Mouse (Mus musculus) heart, embryonic 13.5 days (tissue): ENCODE measurements around the gene Fndc3b. TPM values are rescaled to one million over a fixed set of nuclear protein-coding genes. Genes with fewer than 3 reads are reported as not detected.

Experiments
- ATAC-seq: fragments of 200-750 bp; cut with Nextera tagmentation; 2 replicates; pipeline ENCODE4 v1.8.0; 2017; ENCODE audit warnings: moderate TSS enrichment; ENCODE audit not compliant: insufficient number of reproducible peaks, low FRiP score, low TSS enrichment; ENCODE audit errors: extremely low read depth
- H3K27ac ChIP-seq: fragments of 300-500 bp; sonication (generic); replicated peaks from 2 replicates; pipeline ENCODE4 v1.5.1; 2015; ENCODE audit warnings: moderate library complexity, mild to moderate bottlenecking, inconsistent platforms
- H3K27me3 ChIP-seq: fragments of 300-500 bp; sonication (generic); replicated peaks from 2 replicates; pipeline ENCODE4 v1.6.1; 2015; ENCODE audit warnings: mild to moderate bottlenecking, inconsistent platforms
- H3K36me3 ChIP-seq: fragments of 300-500 bp; sonication (generic); 2 replicates; pipeline ENCODE4 v1.6.1; 2015; ENCODE audit warnings: mild to moderate bottlenecking, inconsistent platforms
- H3K4me1 ChIP-seq: fragments of 300-500 bp; sonication (generic); 2 replicates; pipeline ENCODE4 v1.6.1; 2015; ENCODE audit warnings: inconsistent platforms
- H3K4me2 ChIP-seq: fragments of 300-500 bp; sonication (generic); 2 replicates; pipeline ENCODE4 v1.6.1; 2015; ENCODE audit warnings: inconsistent platforms, mild to moderate bottlenecking, moderate library complexity
- H3K4me3 ChIP-seq: fragments of 300-500 bp; sonication (generic); 2 replicates; pipeline ENCODE4 v1.5.1; 2015; ENCODE audit warnings: moderate library complexity, mild to moderate bottlenecking, inconsistent platforms
- H3K9ac ChIP-seq: fragments of 300-500 bp; sonication (generic); 2 replicates; pipeline ENCODE4 v1.6.1; 2015; ENCODE audit warnings: inconsistent platforms, mild to moderate bottlenecking, moderate library complexity
- H3K9me3 ChIP-seq: fragments of 300-500 bp; sonication (generic); 2 replicates; pipeline ENCODE4 v1.6.1; 2016; ENCODE audit warnings: inconsistent platforms
- WGBS: fragments of 180-500 bp; shearing (Covaris S2); methylation state at CpG from one replicate; pipeline ENCODE4 v1.1.7; 2015; ENCODE audit warnings: mixed read lengths; 5-methylcytosine and 5-hydroxymethylcytosine counted together
- polyA plus RNA-seq: library from polyadenylated mRNA; unstranded; fragments of >200 nt; fragmentation: Nextera tagmentation; extraction: Ambion mirVana; gene quantifications from 2 replicates; pipeline ENCODE4 v1.2.1, GENCODE M21; 2015

Gene Fndc3b
- polyA plus RNA-seq, 1 experiment from 2014 or later = 22.3 TPM

GRCm38 (mm10) chr3:27708581-27708980, 2.5 kb downstream of the Fndc3b start:
- H3K4me3 ChIP-seq = peak overlapping the region; percentile 92
- 25% methylated on average over 5 of the region's 5 CpGs for WGBS
- no peak for ATAC-seq

GRCm38 (mm10) chr3:27705761-27706160, 5.3 kb downstream of the Fndc3b start:
- Histone ChIP-seq H3K27me3 (no peaks in the 10 kb centered on the region), H3K4me1 (peaks cover 65% of the 10 kb centered on the region), H3K36me3 (peaks cover 13% of the 10 kb centered on the region), H3K4me3 (no peak overlapping the region), H3K9ac (no peak overlapping the region), H3K4me2 (no peak overlapping the region; the same call in 1 of the 2 replicates), H3K27ac (peak overlapping the region; percentile 43; the same call in 1 of the 2 replicates), H3K9me3 (no peaks in the 10 kb centered on the region)
- 49% methylated on average over 6 of the region's 6 CpGs for WGBS
- ATAC-seq = no peak

More at GRCm38 (mm10) chr3:27708581-27708980, 2.5 kb downstream of the Fndc3b start:
- H3K4me2 ChIP-seq = peak overlapping the region; percentile 87
- H3K36me3 ChIP-seq = peaks cover 4% of the 10 kb centered on the region
- no peaks in the 10 kb centered on the region for H3K9me3 ChIP-seq
- H3K9ac ChIP-seq = peak overlapping the region; percentile 99
- H3K27ac ChIP-seq = peak overlapping the region; percentile 100
- peaks cover 51% of the 10 kb centered on the region for H3K4me1 ChIP-seq
- H3K27me3 ChIP-seq = no peaks in the 10 kb centered on the region

- peak overlapping the region; percentile 43; the same call in 1 of the 2 replicates for H3K27ac ChIP-seq
- H3K9ac ChIP-seq = peak overlapping the region; percentile 44; the same call in 1 of the 2 replicates
- peaks cover 72% of the 10 kb centered on the region for H3K4me1 ChIP-seq
- peak overlapping the region; percentile 14; the same call in 1 of the 2 replicates for H3K4me2 ChIP-seq
- 28% methylated on average over 4 of the region's 4 CpGs for WGBS
- ATAC-seq = no peak
- no peaks in the 10 kb centered on the region for H3K9me3 ChIP-seq
- H3K27me3 ChIP-seq = no peaks in the 10 kb centered on the region
- H3K4me3 ChIP-seq = no peak overlapping the region
- H3K36me3 ChIP-seq = peaks cover 13% of the 10 kb centered on the region
Measured at GRCm38 (mm10) chr3:27705056-27705455, 6.1 kb downstream of the Fndc3b start.

GRCm38 (mm10) chr3:27704641-27705040, 6.5 kb downstream of the Fndc3b start:
- no peak overlapping the region for H3K4me3 ChIP-seq
- H3K9me3 ChIP-seq = no peaks in the 10 kb centered on the region
- 64% methylated on average over 9 of the region's 9 CpGs for WGBS
- H3K36me3 ChIP-seq = peaks cover 13% of the 10 kb centered on the region
- ATAC-seq = no peak
- peak overlapping the region; percentile 44; the same call in 1 of the 2 replicates for H3K9ac ChIP-seq
- H3K27me3 ChIP-seq = no peaks in the 10 kb centered on the region
- H3K27ac ChIP-seq = peak overlapping the region; percentile 43; the same call in 1 of the 2 replicates
- H3K4me1 ChIP-seq = peaks cover 76% of the 10 kb centered on the region
- H3K4me2 ChIP-seq = peak overlapping the region; percentile 14; the same call in 1 of the 2 replicates

- WGBS = 83% methylated on average over 8 of the region's 8 CpGs
- ATAC-seq = no peak
Measured at GRCm38 (mm10) chr3:27703531-27703930, 7.6 kb downstream of the Fndc3b start.

GRCm38 (mm10) chr3:27703081-27703480, 8.0 kb downstream of the Fndc3b start:
- peaks cover 13% of the 10 kb centered on the region for H3K36me3 ChIP-seq
- 84% methylated on average over 2 of the region's 2 CpGs for WGBS
- H3K27me3 ChIP-seq = no peaks in the 10 kb centered on the region
- peaks cover 80% of the 10 kb centered on the region for H3K4me1 ChIP-seq
- H3K9me3 ChIP-seq = no peaks in the 10 kb centered on the region
- no peak overlapping the region for H3K27ac ChIP-seq
- no peak for ATAC-seq
- H3K9ac ChIP-seq = no peak overlapping the region
- no peak overlapping the region for H3K4me2 ChIP-seq
- no peak overlapping the region for H3K4me3 ChIP-seq

More at GRCm38 (mm10) chr3:27703531-27703930, 7.6 kb downstream of the Fndc3b start:
- no peak overlapping the region for H3K4me3 ChIP-seq
- no peaks in the 10 kb centered on the region for H3K27me3 ChIP-seq
- no peak overlapping the region for H3K9ac ChIP-seq
- H3K9me3 ChIP-seq = no peaks in the 10 kb centered on the region
- peaks cover 13% of the 10 kb centered on the region for H3K36me3 ChIP-seq
- peaks cover 80% of the 10 kb centered on the region for H3K4me1 ChIP-seq
- H3K27ac ChIP-seq = no peak overlapping the region
- H3K4me2 ChIP-seq = no peak overlapping the region

GRCm38 (mm10) chr3:27698671-27699070, 12.4 kb downstream of the Fndc3b start:
- H3K27ac ChIP-seq = no peak overlapping the region; the same call in 1 of the 2 replicates
- no peak overlapping the region for H3K9ac ChIP-seq
- no peaks in the 10 kb centered on the region for H3K9me3 ChIP-seq
- peaks cover 72% of the 10 kb centered on the region for H3K4me1 ChIP-seq
- H3K4me2 ChIP-seq = no peak overlapping the region
- no peaks in the 10 kb centered on the region for H3K27me3 ChIP-seq
- H3K4me3 ChIP-seq = no peak overlapping the region
- ATAC-seq = no peak
- 72% methylated on average over 6 of the region's 6 CpGs for WGBS
- peaks cover 11% of the 10 kb centered on the region for H3K36me3 ChIP-seq

- 70% methylated on average over 5 of the region's 5 CpGs for WGBS
- H3K36me3 ChIP-seq = no peaks in the 10 kb centered on the region
- ATAC-seq = no peak
- H3K27ac ChIP-seq = no peak overlapping the region; the same call in 1 of the 2 replicates
- H3K9me3 ChIP-seq = no peaks in the 10 kb centered on the region
- H3K27me3 ChIP-seq = no peaks in the 10 kb centered on the region
- no peak overlapping the region for H3K4me3 ChIP-seq
- H3K4me2 ChIP-seq = no peak overlapping the region
- no peak overlapping the region for H3K9ac ChIP-seq
- H3K4me1 ChIP-seq = peaks cover 84% of the 10 kb centered on the region
Measured at GRCm38 (mm10) chr3:27696449-27696797, 14.7 kb downstream of the Fndc3b start.

- H3K9me3 ChIP-seq = no peaks in the 10 kb centered on the region
- peaks cover 85% of the 10 kb centered on the region for H3K4me1 ChIP-seq
- H3K9ac ChIP-seq = no peak overlapping the region
- no peaks in the 10 kb centered on the region for H3K36me3 ChIP-seq
- no peak overlapping the region for H3K4me2 ChIP-seq
- peak overlapping the region; percentile 53 for H3K27ac ChIP-seq
- WGBS = 60% methylated on average over 16 of the region's 16 CpGs
- no peaks in the 10 kb centered on the region for H3K27me3 ChIP-seq
- H3K4me3 ChIP-seq = no peak overlapping the region
- no peak for ATAC-seq
Measured at GRCm38 (mm10) chr3:27695612-27696448, 15.3 kb downstream of the Fndc3b start.

GRCm38 (mm10) chr3:27694586-27694985, 16.5 kb downstream of the Fndc3b start:
- no peak for ATAC-seq
- Histone ChIP-seq H3K27ac (peak overlapping the region; percentile 53), H3K9ac (no peak overlapping the region), H3K4me2 (no peak overlapping the region), H3K4me3 (no peak overlapping the region), H3K36me3 (no peaks in the 10 kb centered on the region), H3K9me3 (no peaks in the 10 kb centered on the region), H3K27me3 (no peaks in the 10 kb centered on the region), H3K4me1 (peaks cover 85% of the 10 kb centered on the region)
- WGBS = 61% methylated on average over 10 of the region's 10 CpGs

- ATAC-seq = no peak
- 84% methylated on average over 5 of the region's 5 CpGs for WGBS
- Histone ChIP-seq H3K36me3 (no peaks in the 10 kb centered on the region), H3K27ac (peak overlapping the region; percentile 53; the same call in 1 of the 2 replicates), H3K4me3 (no peak overlapping the region), H3K27me3 (no peaks in the 10 kb centered on the region), H3K9me3 (no peaks in the 10 kb centered on the region), H3K4me2 (no peak overlapping the region), H3K4me1 (peaks cover 88% of the 10 kb centered on the region), H3K9ac (no peak overlapping the region)
Measured at GRCm38 (mm10) chr3:27694111-27694510, 17.0 kb downstream of the Fndc3b start.
